Mouse (Mus musculus) right cerebral cortex, postnatal 36 days (tissue): ENCODE data around the gene Syn3.
"Not testable (repeated sequence)": the region's sequence is repeated elsewhere in the genome, so short reads cannot be mapped to it uniquely, and the experiment has no call there.

Experiments used
- DNase-seq, 2 experiments: peaks; one replicate each; pipeline ENCODE4 v3.0.0; 2022; ENCODE audit warnings: low spot score in 2 of 2, mixed read lengths in 1 of 2

Syn3 gene

DNA sequence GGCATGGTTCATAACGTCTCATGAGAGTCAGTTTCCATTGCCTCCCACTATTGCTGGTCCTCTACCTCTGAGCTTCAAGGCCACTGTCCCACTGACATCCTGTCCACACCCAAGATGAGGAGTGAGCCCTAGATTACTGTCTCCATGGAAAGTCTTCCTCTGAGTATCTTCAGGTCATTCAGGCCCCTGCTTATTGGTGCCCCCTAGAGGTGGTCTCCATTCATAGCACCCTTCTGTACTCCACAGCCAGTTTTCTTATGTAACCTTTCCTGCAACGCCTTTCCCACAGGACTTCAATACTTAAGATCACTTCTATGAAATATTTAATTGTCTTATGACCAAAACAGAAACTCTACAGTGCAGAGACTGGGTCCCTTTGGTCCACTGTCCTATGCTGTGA lies 80.4 kb downstream of the Syn3 start:
- no peak for DNase-seq

DNA sequence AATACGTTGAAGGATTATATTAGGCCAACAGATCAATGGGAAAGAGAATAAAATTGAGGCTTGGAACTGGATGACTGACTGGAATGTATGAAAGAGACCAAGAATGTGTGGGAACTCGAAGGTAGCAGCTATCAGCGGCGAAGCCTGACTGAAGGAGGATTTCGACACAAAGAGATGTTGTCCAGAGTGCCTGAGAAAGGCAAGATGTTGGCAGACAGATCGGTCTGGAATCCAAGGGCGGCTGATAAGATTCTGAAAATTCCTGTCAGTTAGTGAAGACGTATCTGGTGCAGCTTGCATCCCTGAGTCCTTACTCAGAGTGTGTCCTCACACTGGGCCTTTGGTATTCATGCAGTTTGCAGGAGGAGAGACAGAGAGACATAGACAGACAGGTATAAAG lies 81.9 kb downstream of the Syn3 start:
- no peak for DNase-seq

DNA sequence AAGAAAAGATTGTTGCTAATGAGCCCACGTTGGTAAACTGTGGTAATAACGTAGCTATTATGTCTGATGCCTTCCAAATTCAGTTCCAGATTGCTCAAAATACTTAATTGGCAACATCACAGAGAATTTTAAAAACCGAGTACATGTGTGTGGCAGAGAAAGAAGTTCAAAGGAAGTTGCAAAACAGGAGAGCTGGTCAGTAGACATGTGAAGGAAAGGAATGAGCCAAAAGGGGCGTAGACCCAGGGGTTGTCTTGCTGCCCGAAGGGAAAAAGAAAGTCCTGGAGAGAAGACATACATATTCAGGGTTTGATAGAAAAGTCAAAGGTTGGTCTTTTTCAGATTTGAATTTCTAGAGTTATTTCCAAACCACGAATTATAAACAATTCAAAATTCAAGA lies 87.8 kb downstream of the Syn3 start:
- no peak for DNase-seq

- no peak for DNase-seq
Observed at GRCm38 (mm10) chr10:86406952-86407351, 91.7 kb downstream of the Syn3 start.

DNA sequence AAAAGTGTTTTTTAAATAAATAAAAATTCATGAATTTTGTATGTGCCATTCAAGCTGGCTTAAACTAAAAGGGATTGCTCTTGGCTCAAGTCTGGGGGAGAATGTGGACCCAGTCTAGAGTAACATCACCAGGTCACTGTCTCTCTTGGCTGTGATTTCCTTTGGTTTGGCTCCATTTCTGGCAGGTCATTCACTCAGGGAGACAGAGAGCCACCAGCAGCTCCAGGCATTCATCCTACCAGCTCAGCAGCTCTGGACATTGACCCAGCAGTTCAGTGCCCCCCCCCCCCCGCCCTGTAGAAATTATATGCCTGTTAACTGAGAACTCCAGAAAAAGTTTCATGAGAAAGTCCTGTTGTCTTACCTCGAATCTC lies 100.4 kb downstream of the Syn3 start:
- DNase-seq = no peak

DNA sequence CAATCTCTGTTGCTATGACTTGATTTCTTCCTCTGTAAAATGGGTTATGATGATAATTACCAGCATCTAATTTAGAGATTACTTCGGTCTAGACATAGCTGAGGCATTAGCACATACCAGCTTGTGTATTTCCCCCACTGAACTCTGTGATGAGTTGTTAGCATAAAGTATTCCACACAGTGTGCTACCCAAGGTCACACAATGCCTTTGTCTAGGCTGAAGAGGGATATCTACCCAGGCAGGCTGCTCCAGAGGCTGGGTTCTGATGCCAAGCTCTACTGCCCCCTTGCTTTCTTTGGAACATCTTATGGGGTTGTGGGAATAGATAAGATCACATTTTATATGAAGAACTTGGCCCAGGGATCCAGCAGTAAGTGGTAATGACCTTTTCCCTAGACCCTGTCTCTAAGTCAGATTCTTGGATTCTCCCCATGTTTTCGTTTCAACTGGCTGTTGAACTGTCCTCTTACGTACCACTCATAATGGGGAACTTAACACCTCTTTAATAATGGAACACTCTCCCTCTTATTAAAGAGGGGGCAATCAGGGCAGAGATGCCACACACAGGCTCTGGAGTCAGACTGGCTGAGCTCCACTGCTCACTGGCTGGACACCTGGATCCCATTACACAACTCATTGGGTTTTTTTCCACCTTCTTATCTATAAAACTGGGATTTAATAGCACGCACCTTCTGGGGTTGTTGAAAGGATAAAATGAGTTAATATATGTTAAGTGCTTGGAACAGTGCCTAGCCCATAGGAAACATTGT lies 100.9 kb downstream of the Syn3 start:
- no peak for DNase-seq

- DNase-seq = no peak
Observed at GRCm38 (mm10) chr10:86392399-86392798, 106.3 kb downstream of the Syn3 start.

DNA sequence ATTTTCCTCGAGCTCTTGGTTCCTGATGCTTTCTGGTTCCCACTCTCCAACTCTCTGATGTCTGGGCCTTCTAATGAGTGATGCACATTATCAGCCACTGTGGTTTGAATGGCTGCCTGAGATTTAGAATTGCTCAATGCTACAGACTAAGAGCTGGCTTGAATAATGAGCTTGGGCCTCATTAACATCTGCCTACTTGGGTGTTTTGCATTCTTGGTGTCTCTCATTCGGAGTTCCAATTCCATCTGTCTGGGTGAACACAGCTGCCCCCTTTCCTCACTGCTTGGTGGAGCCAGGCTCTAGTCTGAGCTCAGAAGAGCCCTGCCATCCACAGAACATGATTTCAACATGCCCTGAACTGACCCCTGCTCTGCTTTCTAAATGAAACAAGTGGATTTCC lies 108.8 kb downstream of the Syn3 start:
- peak in 1 of 2 experiments; percentile 14 for DNase-seq

DNA sequence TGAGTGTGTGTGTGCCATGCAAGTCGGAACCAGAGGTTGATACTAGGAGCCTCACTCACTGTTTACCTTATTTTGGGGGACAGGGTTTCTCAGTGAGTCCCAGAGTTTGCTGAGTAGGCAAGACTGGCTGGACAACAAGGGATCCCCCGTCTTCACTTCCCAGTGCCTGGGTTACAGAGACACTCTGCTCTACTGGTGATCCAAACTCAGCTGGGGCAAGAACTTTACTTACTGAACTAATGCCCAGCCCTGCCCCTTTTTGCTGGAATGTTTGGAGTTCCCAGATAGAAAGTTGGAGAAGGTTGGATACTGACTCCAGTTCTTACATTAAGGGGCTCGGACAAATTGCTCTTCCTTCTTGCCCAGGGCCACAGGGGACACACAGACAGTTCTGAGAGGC lies 109.3 kb downstream of the Syn3 start:
- no peak for DNase-seq

GRCm38 (mm10) chr10:86388803-86389202 lies 109.9 kb downstream of the Syn3 start:
- DNase-seq = peak; percentile 50 to 65

DNA sequence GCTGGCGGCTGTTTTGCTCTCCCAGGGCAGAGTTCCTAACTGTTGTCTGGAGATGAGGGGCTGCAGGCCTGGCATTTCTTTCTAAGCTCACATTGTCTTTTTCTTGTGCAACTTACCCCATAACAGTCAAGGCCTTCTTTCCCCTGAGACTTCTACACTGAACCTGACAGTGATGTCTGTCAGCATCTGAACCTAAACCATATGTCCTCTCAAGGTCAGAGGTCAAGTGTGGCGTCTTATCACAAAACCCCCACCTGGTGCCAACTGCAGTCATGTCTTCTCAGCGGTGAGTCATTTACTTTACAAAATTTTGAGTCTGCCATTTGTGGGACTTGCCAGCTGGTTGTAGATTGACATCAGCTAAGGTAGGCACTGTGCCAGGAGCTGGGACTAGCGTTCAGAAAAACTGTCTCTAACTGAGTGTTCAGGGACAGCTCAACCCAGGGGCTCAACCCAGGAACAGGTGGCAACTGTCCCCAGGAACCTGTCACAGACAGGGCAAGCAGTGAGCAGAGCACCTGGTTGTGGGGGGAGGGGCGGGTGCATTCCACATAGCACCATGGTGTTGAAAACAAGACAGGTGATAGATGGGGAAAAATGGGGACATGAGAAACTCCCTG lies 110.8 kb downstream of the Syn3 start:
- no peak for DNase-seq

GRCm38 (mm10) chr10:86386232-86386631 lies 112.5 kb downstream of the Syn3 start:
- DNase-seq = no peak

- DNase-seq = no peak
Observed at GRCm38 (mm10) chr10:86385656-86386055, 113.0 kb downstream of the Syn3 start.

DNA sequence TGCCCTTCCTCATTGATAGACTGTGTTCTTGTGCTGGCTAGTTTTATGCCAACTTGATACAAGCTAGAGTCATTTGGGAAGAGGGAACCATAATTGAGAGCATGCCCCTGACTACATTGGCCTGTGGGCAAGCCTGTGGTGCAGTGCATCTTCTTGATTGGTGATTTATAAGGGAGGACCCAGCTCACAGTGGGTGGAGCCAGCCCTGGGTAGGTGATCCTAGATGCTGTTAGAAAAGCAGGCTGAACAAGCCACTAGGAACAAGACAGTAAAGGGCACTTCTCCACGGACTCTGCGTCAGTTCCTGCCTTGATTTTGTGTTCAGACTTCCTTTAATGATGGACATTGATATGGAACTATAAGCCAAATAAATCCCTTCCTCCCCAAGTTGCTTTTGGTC lies 114.0 kb downstream of the Syn3 start:
- no peak for DNase-seq

GRCm38 (mm10) chr10:86381922-86382260 lies 116.8 kb downstream of the Syn3 start:
- DNase-seq = no peak

GRCm38 (mm10) chr10:86381150-86381921 lies 117.4 kb downstream of the Syn3 start:
- no peak for DNase-seq

DNA sequence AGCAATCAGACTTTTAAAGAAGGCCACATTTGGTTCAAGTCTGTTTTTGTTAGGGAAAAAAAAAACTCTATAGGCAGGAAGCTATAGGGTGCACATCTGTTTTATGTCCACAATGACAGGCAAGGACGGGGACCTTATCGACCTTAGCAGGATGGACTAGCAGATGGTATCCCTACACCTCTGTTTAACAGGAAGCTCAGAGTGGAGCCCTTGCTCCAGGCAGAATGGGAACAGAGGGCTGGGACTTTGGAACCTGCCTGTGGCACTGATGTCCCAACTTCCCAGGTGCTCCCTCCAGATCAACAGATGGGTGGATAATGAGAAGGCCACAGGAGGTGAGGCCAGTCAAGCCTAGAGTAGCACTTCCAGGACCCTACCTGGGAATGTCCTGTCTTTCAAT lies 118.1 kb downstream of the Syn3 start:
- DNase-seq = no peak

DNA sequence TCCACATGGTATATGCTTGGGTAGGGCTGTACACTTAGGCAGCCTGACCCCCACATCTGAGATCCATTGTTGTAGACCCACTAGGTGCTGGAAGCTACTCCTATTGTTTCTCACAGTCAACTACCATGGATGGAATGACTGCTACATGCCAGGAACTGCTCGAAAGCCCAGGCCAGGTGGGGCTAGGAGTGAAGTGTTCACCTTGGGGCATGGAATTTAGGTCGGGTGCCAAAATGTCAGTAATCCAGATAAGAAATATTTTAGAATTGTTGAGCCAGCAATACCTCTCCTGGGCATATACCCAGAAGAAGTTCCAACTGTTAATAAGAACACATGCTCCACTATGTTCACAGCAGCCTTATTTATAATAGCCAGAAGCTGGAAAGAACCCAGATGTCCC lies 119.9 kb downstream of the Syn3 start:
- DNase-seq = not testable (repeated sequence)

- no peak for DNase-seq
Observed at GRCm38 (mm10) chr10:86376392-86377185, 122.1 kb downstream of the Syn3 start.

DNA sequence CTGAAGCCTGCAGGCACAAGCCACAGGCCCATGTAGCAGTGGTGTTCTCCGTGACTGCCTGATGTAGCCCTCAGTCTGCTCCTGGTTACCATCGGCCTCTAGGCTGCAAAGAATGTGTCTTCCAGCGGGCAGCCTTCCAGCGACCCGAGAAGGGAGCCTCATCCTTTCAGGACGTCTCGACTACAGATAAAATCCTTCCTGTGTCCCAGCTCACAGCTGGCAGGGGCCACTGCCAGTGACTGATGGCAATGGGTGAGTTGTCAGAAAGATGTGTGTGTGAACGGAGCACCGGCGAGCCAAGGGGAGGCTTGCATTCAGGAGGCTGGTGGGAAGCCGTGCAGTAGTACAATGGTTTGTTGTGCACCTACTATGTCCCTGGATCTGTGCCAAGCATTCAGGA lies 122.8 kb downstream of the Syn3 start:
- DNase-seq = no peak

DNA sequence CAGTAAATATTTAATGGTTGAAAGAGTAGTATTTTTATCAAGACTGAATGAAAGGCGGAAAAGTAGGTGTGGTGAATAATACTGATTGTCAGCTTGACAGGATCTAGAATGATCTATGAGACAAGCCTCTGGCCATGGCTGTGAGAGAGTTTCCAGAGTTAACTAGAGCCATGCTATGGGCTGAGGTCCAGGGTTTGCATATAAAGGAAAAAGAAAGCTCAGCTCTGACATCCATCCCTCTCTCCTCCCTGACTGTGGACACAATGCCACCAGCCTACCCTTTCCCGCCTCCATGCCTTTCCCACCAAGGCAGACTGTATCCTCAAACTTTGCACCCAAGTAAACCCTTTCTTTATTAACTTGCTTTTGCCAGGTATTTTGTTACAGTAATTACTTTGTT lies 124.6 kb downstream of the Syn3 start:
- no peak for DNase-seq

GRCm38 (mm10) chr10:86371561-86371960 lies 127.1 kb downstream of the Syn3 start:
- DNase-seq = no peak
